Mouse (Mus musculus) lung, embryonic 16.5 days (tissue): Measurements from ENCODE around the gene Zfp692. TPM values are rescaled to one million over a fixed set of nuclear protein-coding genes. Genes with fewer than 3 reads are reported as not detected.

Experiments
- ATAC-seq: fragments of 200-750 bp; cut with Nextera tagmentation; 2 replicates; pipeline ENCODE4 v1.8.0; 2017; ENCODE audit warnings: low read depth, mild to moderate bottlenecking, moderate library complexity
- H3K27ac ChIP-seq: fragments of 300-500 bp; sonication (generic); 2 replicates; pipeline ENCODE4 v1.5.1; 2014; ENCODE audit warnings: mild to moderate bottlenecking, control low read depth, low read length
- H3K27me3 ChIP-seq: fragments of 300-500 bp; sonication (generic); 2 replicates; pipeline ENCODE4 v1.6.1; 2014; ENCODE audit warnings: low read depth, low read length, mixed read lengths; ENCODE audit not compliant: control insufficient read depth, insufficient read depth
- H3K36me3 ChIP-seq: fragments of 300-500 bp; sonication (generic); 2 replicates; pipeline ENCODE4 v1.6.1; 2014; ENCODE audit warnings: low read length; ENCODE audit not compliant: control insufficient read depth, insufficient read depth
- H3K4me1 ChIP-seq: fragments of 300-500 bp; sonication (generic); replicated peaks from 2 replicates; pipeline ENCODE4 v1.6.1; 2014; ENCODE audit warnings: low read length, mixed read lengths; ENCODE audit not compliant: control insufficient read depth, insufficient read depth
- H3K4me2 ChIP-seq: fragments of 300-500 bp; sonication (generic); 2 replicates; pipeline ENCODE4 v1.6.1; 2014; ENCODE audit warnings: low read depth, low read length, control low read depth
- H3K4me3 ChIP-seq: fragments of 300-500 bp; sonication (generic); 2 replicates; pipeline ENCODE4 v1.5.1; 2014; ENCODE audit warnings: mild to moderate bottlenecking, low read length, control low read depth
- H3K9ac ChIP-seq: fragments of 300-500 bp; sonication (generic); 2 replicates; pipeline ENCODE4 v1.6.1; 2014; ENCODE audit warnings: low read length, control low read depth
- H3K9me3 ChIP-seq: fragments of 300-500 bp; sonication (generic); 2 replicates; pipeline ENCODE4 v1.6.1; 2016; ENCODE audit warnings: low read length; ENCODE audit not compliant: control insufficient read depth
- WGBS: fragments of 180-500 bp; shearing (Covaris S2); extraction: QIAGEN DNeasy Blood & Tissue Kit; methylation state at CpG from one replicate; pipeline ENCODE4 v1.1.7; 2014; 5-methylcytosine and 5-hydroxymethylcytosine counted together
- polyA plus RNA-seq: library from polyadenylated mRNA; unstranded; fragments of >200 nt; fragmentation: Nextera tagmentation; extraction: Ambion mirVana; gene quantifications from 2 replicates; pipeline ENCODE4 v1.2.1, GENCODE M21; 2015

Zfp692 gene
- polyA plus RNA-seq, 1 experiment from 2014 or later, result 24.4 TPM

- peaks cover 19% of the 10 kb centered on the region for H3K36me3 ChIP-seq
- 8% methylated on average over 24 of the region's 24 CpGs for WGBS
- H3K27ac ChIP-seq, result peak overlapping the region; percentile 98
- H3K4me2 ChIP-seq, result peak overlapping the region; percentile 84
- peak overlapping the region; percentile 87 for H3K4me3 ChIP-seq
- peak overlapping the region; percentile 95 for H3K9ac ChIP-seq
- H3K27me3 ChIP-seq, result no peaks in the 10 kb centered on the region
- peak; percentile 12 for ATAC-seq
- no peaks in the 10 kb centered on the region for H3K9me3 ChIP-seq
- peaks cover 16% of the 10 kb centered on the region for H3K4me1 ChIP-seq
These were observed 16.9 kb downstream of the Zfp692 start for GRCm38 (mm10) chr11:58323570-58324340.

- ATAC-seq, result no peak
- Histone ChIP-seq H3K4me2 (no peak overlapping the region), H3K27ac (no peak overlapping the region), H3K27me3 (no peaks in the 10 kb centered on the region), H3K36me3 (peaks cover 14% of the 10 kb centered on the region), H3K4me1 (peaks cover 23% of the 10 kb centered on the region), H3K9me3 (no peaks in the 10 kb centered on the region), H3K9ac (no peak overlapping the region), H3K4me3 (no peak overlapping the region)
- 74% methylated on average over 3 of the region's 3 CpGs for WGBS
These were observed 17.9 kb downstream of the Zfp692 start for GRCm38 (mm10) chr11:58324614-58325229.

GRCm38 (mm10) chr11:58326781-58327180, 19.9 kb downstream of the Zfp692 start:
- Histone ChIP-seq H3K9ac (no peak overlapping the region), H3K27me3 (no peaks in the 10 kb centered on the region), H3K4me3 (no peak overlapping the region), H3K4me1 (peaks cover 27% of the 10 kb centered on the region), H3K27ac (no peak overlapping the region), H3K36me3 (peaks cover 12% of the 10 kb centered on the region), H3K4me2 (no peak overlapping the region), H3K9me3 (no peaks in the 10 kb centered on the region)
- ATAC-seq, result no peak
- whole genome bisulfite sequencing, result 96% methylated on average over 3 of the region's 3 CpGs

- WGBS, result 0% methylated on average over 21 of the region's 21 CpGs
- H3K27ac ChIP-seq, result peak overlapping the region; percentile 56
- H3K9ac ChIP-seq, result peak overlapping the region; percentile 90
- no peaks in the 10 kb centered on the region for H3K27me3 ChIP-seq
- H3K4me3 ChIP-seq, result peak overlapping the region; percentile 90
- peaks cover 17% of the 10 kb centered on the region for H3K4me1 ChIP-seq
- no peaks in the 10 kb centered on the region for H3K9me3 ChIP-seq
- ATAC-seq, result peak; percentile 29
- H3K4me2 ChIP-seq, result peak overlapping the region; percentile 92
- peaks cover 12% of the 10 kb centered on the region for H3K36me3 ChIP-seq
These were observed 23.0 kb downstream of the Zfp692 start for GRCm38 (mm10) chr11:58329906-58330275.

- peak within 1 kb of the TSS; percentile 94 for H3K4me2 ChIP-seq
- ATAC-seq, result peak; percentile 96
- peak within 1 kb of the TSS; percentile 90 for H3K9ac ChIP-seq
- peak within 1 kb of the TSS; percentile 90 for H3K4me3 ChIP-seq
- H3K9me3 ChIP-seq, result no peaks in the 10 kb centered on the region
- H3K27me3 ChIP-seq, result no peaks in the 10 kb centered on the region
- peaks cover 17% of the 10 kb centered on the region for H3K4me1 ChIP-seq
- H3K27ac ChIP-seq, result peak within 1 kb of the TSS; percentile 60
- H3K36me3 ChIP-seq, result peaks cover 12% of the 10 kb centered on the region
- under 1% methylated on average over 52 of the region's 52 CpGs for WGBS
These were observed 23.6 kb downstream of the Zfp692 start, which contains the start of the genes Zfp672 and Sh3bp5l for GRCm38 (mm10) chr11:58330276-58331148. Gene Zfp672 (minus strand): TSS chr11:58330339. Gene Sh3bp5l (plus strand): TSS chr11:58330724.

GRCm38 (mm10) chr11:58331149-58331495, 24.3 kb downstream of the Zfp692 start:
- Histone ChIP-seq H3K27me3 (no peaks in the 10 kb centered on the region), H3K4me2 (peak overlapping the region; percentile 94), H3K9ac (peak overlapping the region; percentile 90), H3K9me3 (no peaks in the 10 kb centered on the region), H3K4me1 (peaks cover 17% of the 10 kb centered on the region), H3K4me3 (peak overlapping the region; percentile 90), H3K27ac (peak overlapping the region; percentile 60; the same call in 1 of the 2 replicates), H3K36me3 (peaks cover 12% of the 10 kb centered on the region)
- WGBS, result 12% methylated on average over 10 of the region's 10 CpGs
- no peak for ATAC-seq

- Histone ChIP-seq H3K4me2 (peak overlapping the region; percentile 94), H3K9me3 (no peaks in the 10 kb centered on the region), H3K27me3 (no peaks in the 10 kb centered on the region), H3K9ac (peak overlapping the region; percentile 90), H3K4me3 (peak overlapping the region; percentile 90), H3K36me3 (peaks cover 12% of the 10 kb centered on the region), H3K4me1 (peaks cover 17% of the 10 kb centered on the region), H3K27ac (no peak overlapping the region)
- no peak for ATAC-seq
- 77% methylated on average over 6 of the region's 6 CpGs for WGBS
These were observed 24.7 kb downstream of the Zfp692 start for GRCm38 (mm10) chr11:58331546-58331945.

- H3K4me2 ChIP-seq, result no peak overlapping the region
- no peaks in the 10 kb centered on the region for H3K9me3 ChIP-seq
- H3K27ac ChIP-seq, result no peak overlapping the region
- no peaks in the 10 kb centered on the region for H3K27me3 ChIP-seq
- H3K4me3 ChIP-seq, result no peak overlapping the region
- no peak overlapping the region for H3K9ac ChIP-seq
- no peak for ATAC-seq
- H3K36me3 ChIP-seq, result peaks cover 15% of the 10 kb centered on the region
- 62% methylated on average over 3 of the region's 3 CpGs for WGBS
- H3K4me1 ChIP-seq, result peaks cover 11% of the 10 kb centered on the region
These were observed 27.9 kb downstream of the Zfp692 start for GRCm38 (mm10) chr11:58334746-58335145.

- 78% methylated on average over 4 of the region's 4 CpGs for WGBS
- H3K9me3 ChIP-seq, result no peaks in the 10 kb centered on the region
- H3K27me3 ChIP-seq, result no peaks in the 10 kb centered on the region
- H3K9ac ChIP-seq, result no peak overlapping the region
- H3K27ac ChIP-seq, result no peak overlapping the region
- peaks cover 29% of the 10 kb centered on the region for H3K36me3 ChIP-seq
- no peak overlapping the region for H3K4me2 ChIP-seq
- H3K4me1 ChIP-seq, result no peaks in the 10 kb centered on the region
- no peak overlapping the region for H3K4me3 ChIP-seq
- no peak for ATAC-seq
These were observed 39.9 kb downstream of the Zfp692 start for GRCm38 (mm10) chr11:58346745-58347144.
